Mouse (Mus musculus) heart, adult 8-10 months (tissue): ENCODE measurements around the gene Lasp1. TPM values are rescaled to one million over a fixed set of nuclear protein-coding genes. Genes with fewer than 3 reads are reported as not detected.

ENCODE experiments used
- DNase-seq: peaks from one replicate; pipeline ENCODE4 v3.0.0; 2022; ENCODE audit warnings: low spot score
- total RNA-seq, 4 experiments: library from RNA; stranded (reverse); gene quantifications; 2 replicates each; pipeline ENCODE4 v1.2.4; 2022

Lasp1 gene
- total RNA-seq, 4 experiments from 2014 or later, result 20.1 to 32.0 (median 25.8) TPM

DNA sequence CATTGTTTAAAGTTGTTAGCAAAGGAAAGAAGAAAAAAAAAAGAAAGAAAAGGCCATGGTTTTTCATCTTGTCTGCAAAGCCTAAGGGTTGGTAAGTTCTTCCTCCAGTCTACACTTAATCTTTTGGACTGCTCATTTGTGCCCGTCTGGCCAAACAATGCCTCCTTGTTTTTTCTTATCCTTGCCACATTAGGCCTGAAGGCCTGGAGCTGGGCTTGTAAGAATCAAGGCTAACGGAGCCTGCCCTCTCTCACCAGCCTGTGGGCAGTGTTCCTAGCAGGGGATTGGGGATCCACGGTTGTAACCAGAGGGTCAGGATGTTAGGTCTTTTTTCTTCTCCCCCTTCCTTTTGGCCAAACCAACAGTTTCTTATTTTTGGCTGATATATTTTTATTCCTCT is 12.2 kb downstream of the Lasp1 start:
- DNase-seq, result no peak

GRCm38 (mm10) chr11:97811569-97812362 is 13.0 kb downstream of the Lasp1 start:
- DNase-seq, result no peak

DNA sequence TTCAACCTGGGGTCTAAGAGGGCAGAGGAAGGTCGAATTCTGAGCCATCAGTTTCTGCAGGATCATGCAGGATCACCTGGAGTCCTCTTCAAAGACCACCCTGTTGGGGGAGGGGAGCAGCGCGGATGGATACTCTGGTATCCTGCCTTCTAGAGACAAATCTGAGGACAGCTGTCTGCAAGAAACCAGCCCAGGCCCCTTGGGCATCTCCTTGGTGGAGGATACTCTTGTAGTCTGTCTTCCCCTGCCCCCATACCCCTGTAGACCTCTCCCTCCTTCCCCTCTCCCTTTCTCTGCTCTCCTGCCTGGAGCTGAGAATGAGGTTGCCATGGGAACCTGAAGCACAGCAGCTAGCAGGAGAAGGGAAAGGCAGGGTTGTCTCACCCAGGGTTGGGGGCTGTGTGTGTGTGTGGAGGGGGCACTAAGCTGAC is 13.7 kb downstream of the Lasp1 start:
- no peak for DNase-seq

GRCm38 (mm10) chr11:97813085-97813484 is 14.3 kb downstream of the Lasp1 start:
- DNase-seq, result no peak

DNA sequence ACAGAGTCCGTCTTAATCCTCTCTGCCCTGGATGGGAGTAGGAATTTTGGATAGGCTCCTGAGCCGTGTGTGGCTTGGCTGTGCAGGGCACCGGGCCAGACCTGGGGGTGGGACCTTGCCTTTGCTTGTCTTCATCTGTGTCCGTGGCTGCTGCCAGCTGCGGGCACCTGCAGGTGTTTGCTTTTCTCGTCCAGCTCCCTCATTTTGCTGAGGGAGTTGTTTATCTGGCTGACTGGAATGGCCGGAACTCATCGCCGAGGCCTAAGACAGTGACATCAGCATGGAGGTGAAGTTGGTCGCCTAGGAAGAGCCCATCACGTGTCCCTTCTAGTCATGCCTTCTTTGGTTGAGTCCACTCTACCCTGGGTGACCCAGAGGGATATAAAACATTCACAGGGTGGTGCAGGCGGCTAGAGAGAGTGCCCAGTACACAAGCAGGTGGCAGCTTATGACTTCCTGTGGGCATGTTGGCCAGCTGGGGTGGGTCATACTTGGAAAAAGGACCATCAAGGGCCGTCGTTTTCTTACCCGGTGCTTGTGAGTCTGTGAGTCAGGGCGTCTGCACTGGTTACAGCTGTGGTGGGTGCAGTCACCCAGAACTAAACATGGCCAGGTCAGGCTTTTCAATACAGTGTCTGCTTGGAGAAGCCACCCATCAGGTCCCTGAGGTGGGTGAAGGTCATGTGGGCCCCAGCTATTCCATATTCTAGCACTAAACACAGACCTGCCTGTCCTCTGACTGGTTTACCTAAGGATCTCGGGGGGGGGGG is 15.1 kb downstream of the Lasp1 start:
- no peak for DNase-seq

DNA sequence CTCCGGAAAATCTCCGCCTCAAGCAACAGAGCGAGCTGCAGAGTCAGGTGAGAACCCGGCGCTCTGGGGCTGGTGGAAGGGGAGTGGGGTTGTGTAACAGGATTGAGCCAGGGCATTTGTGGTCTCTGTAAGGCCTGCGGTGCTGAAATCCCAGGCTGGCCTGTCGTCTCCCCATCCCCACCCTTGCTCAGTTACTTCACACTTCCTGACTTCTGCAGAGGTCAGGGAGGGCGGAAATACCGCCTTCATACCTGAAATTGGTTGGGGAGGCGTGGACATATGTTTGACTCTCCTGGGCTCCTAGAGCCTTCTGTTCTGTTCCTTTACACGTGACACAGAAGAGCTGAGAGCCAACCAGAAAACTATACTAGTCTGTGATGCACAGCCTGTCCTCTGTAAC is 16.9 kb downstream of the Lasp1 start:
- DNase-seq, result no peak

DNA sequence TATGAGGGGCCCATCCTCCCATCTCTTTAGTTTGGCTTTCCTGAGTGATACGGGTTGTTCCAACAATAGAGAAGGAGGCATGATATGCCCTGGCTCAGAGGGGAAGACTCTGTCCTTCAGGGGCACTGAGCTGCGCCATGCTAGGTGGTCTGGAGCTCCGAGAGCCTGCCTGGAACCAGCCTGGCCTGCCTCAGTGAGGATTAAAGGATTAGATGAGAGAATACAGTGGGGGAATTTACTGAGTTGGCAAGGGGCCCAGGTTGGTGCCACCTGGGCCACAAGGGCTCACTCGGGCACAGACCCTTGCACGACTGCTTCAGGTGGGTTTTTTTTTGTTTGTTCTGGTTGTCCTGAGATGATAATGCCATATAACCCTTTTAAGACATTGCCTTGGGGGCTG is 17.4 kb downstream of the Lasp1 start:
- no peak for DNase-seq

GRCm38 (mm10) chr11:97816916-97817315 is 18.1 kb downstream of the Lasp1 start:
- DNase-seq, result no peak

DNA sequence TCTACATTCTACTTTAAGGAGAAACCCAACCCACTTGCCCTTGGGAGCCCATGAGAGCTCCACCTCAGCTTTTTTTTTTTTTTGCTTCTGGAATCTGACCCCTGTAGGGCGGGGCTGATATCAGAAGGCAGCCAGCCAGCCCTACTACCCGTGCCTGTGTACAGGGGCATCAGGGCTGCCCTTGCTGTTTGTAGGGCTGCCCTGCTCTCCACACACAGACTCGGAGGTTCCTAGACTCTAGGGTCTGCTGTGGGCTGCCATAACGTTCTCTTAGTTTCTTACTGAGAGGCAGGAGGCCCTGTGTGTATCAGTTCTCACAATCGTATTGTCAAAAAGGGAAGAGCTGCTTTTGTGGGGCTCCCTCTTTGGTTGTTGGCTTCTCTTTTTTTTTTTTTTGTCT is 18.6 kb downstream of the Lasp1 start:
- no peak for DNase-seq

DNA sequence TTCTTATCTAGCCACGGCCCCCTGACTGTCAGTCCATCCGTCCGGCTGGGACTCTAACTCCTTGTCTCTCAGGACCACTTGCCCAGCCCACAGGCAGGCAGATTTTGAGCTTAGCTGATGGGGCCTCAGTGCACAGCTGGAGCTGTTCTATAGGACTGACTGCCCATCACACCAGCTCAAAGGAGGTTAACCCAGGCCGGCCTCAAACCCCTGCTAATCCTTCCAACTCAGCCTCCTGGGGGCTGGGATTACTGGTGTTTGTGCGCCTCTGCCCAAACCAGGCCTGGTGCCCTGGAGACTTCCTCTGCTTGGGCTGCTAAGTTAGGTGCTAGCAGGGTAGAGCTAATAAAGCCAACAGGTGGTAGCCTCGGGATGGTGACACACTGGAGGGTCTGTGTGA is 19.2 kb downstream of the Lasp1 start:
- DNase-seq, result no peak

DNA sequence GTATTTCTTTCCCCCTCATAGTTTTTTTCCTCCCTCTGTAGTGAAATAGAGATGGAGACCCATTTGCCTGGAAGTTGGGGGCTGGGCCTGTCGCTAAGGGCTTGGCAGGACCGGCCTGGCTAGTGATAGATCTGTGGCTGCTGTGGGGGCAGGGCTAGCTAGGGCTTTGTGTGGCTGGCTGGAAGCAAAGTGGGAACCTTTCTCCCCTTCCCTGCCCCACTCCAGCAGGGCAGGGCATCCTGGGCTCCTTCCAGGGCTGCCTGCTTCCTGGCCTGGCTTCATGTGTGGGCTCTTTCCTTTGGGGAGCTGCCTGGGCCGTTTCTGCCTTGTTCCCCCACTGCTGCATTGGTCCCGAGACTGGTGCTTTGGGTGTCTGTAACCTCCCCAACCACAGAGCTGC is 19.8 kb downstream of the Lasp1 start:
- no peak for DNase-seq

DNA sequence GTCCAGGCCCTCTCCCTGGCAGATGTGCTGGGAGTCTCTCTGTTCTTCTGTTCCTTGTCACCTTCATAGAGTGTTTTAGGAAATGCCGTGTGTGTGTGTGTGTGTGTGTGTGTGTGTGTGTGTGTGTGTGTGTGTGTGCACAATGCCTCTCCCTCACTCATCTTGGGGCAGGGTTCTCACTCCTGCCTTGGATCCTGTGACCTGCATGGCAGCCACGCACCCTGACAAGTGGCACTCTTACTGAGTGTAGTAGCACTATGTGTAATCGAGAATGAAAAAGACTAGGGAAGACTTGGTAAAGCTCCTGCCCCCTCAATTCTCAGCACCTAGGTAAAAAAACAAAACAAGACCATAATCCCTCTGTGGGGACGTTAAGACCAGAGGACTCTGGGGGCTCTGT is 20.3 kb downstream of the Lasp1 start:
- no peak for DNase-seq

DNA sequence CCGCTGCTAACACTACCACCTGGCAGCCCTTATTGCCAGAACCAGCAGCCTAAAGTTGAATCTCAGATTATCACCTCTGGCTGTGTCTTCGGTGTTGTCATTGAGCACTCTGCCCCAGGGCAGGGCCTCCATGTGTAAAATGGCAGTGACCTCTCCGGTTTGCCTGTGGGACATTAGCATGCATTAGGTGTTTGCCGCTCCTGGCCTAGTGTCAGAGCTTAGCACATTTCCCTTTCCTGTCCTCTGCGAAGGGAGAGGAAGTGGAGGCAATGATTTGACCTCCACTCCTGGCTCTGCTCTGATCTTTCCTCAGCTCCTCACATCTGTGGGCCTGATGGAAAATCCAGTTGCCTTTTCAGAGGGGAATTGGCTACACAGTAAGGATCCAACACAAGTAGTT is 21.1 kb downstream of the Lasp1 start:
- DNase-seq, result peak; percentile 70

GRCm38 (mm10) chr11:97820840-97821239 is 22.0 kb downstream of the Lasp1 start:
- DNase-seq, result no peak

DNA sequence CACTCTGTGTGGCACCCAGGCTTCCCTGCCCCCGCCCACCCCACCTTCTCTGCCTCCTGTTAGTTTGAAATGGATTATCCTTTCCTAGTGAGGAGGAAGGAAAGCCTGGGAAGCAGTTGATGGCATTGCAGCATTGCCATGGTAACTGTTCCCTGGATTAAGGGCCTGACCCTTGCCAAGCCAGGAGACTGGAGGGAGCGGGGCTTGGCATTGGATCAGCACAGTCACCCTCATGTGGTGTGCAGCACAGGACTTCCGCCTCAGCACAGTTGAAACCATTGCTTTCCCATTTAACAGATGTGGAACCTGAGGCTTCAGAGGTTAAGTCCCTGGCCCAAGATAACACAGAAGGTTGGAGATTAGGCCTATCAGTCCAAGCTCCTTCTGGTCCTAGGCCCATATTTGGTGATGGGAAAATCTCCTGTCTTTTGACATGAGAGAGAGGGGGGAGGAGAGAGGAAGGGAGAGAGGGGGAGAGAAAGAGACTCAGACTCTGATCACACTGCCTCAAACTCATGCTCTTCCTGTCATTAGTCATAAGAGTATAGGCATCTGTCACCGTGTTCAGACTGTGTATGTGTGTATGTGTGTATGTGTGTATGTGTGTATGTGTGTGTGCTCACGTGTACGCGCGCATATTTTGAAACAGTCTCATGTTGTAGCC is 22.7 kb downstream of the Lasp1 start:
- no peak for DNase-seq

- no peak for DNase-seq
Observed at GRCm38 (mm10) chr11:97822840-97823603, 24.2 kb downstream of the Lasp1 start.

DNA sequence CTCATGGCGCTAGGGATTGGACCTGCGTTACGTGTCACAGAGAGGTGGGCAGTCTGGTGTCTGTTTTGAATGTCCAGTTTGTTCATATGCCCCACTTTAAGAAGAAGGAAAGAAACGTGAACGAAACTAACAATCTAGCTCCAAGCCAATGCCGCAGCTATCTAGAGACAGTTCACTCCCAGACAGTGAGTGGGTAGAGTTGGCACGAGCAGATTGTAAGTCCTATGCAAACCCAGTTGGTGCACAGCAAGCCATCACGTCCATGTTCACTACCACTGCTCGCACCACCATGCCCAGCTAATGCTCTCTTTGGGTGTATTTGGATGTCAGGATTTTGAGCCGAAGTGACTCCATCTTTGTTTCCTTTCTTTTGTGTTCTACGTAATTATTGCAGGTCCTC is 25.4 kb downstream of the Lasp1 start:
- DNase-seq, result no peak

DNA sequence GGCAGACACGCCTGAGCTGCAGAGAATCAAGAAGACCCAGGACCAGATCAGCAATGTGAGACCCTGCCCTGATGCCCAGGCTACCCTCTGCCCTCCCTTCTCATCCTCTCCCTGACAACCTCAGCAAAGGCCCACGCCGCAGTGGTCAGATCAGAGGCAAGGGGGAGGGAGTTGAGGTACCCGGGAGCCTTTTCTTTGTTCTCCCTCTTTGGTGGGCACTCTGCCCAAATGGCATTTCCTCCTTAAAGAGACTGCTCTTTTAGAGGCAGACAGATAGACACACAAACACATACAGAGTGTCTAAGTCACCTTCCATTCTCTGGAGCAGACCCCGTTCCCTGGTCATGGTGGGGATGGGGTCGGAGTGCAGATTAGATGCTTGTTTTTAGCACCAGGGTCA is 26.1 kb downstream of the Lasp1 start:
- no peak for DNase-seq

DNA sequence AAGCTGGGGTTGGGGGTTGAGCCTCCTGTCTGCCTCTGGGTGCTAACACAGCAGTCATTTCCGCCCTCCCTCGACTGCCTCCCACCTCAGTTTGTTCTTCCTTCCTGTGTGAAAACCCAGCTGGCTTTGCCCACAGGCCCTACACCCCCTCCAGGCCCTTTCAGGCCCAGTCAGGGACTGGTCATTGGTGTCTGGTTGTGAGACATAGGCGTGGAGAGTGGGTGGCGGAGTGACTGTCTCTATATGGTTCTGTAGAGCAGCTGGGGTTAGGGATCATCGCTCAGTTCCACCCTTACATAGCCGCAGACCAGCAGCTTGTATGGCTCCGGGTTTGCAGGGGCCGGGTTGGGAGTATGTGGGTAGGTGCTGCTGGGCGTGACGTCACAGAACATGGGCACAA is 26.5 kb downstream of the Lasp1 start:
- no peak for DNase-seq

GRCm38 (mm10) chr11:97825971-97826370 is 27.2 kb downstream of the Lasp1 start:
- no peak for DNase-seq

DNA sequence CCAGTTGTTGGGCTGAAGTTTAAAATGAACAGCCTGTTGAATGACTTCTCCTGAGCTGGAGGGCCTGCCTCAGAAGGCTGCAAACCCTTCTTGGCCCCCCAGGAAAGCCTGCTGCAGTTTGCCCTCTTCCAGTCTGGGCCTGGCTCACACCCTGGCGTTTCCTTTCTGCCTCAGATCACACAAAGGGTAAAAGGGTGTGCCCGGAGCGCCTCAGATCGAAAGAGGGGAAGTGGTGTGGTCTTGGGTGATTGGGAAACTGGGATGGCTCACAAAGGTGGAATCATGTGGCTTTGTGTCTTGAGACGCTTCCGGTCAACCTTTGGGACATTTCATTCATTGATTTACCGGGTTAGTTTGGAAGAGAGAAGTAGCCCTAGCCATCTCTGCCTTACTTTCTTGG is 27.6 kb downstream of the Lasp1 start:
- no peak for DNase-seq

DNA sequence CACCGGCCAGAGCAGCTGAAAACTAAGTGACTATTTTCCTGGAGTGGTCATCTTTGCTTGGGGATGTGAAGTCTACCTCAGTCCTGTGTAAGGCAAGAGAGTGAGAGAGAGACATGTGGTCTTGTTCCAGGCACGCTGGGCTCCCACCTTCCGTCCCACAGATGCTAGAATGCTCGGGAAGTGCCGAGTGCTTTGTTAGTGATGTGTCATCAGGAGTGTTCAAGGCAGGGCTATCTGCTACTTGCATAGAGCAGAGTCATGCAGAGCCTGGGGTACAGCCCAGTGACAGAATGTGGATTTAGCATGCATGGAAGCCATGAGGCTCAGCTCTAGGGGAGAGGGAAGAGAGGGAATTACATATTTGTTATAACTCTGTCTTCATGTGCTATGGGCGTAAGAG is 28.9 kb downstream of the Lasp1 start:
- DNase-seq, result no peak
